Mouse (Mus musculus): ENCODE data around the gene Zfp2. TPM values are rescaled to one million over a fixed set of nuclear protein-coding genes. Genes with fewer than 3 reads are reported as not detected.

The Zfp2 gene
- polyA plus RNA-seq, 1 experiment from 2014 or later, result 3.3 TPM

- TF ChIP-seq CTCF (IDR thresholded peaks at IDR 0.05), result no peak
- no peak for TF ChIP-seq EP300 (IDR thresholded peaks at IDR 0.05)
- 10% methylated on average over 9 of the region's 10 CpGs for WGBS
- H3K4me2 ChIP-seq (replicated peaks; ENCODE audit: low read depth, low read length), result peak overlapping the region; percentile 75
- H3K4me1 ChIP-seq (ENCODE audit: insufficient read depth, low read depth, low read length), result no peaks in the 10 kb centered on the region
- H3K9ac ChIP-seq (replicated peaks; ENCODE audit: low read depth), result 0 out of 2 replicates have a peak overlapping the region, but pooled peaks have one; percentile 23
- no peaks in the 10 kb centered on the region for H3K9me3 ChIP-seq (ENCODE audit: low read length)
- H3K4me3 ChIP-seq (ENCODE audit: low read depth, low read length), result peak overlapping the region; percentile 37
- no peak overlapping the region for H3K27ac ChIP-seq (ENCODE audit: low read length)
- ATAC-seq, result peak; percentile 6; the same call in 1 of the 2 replicates
- no peaks in the 10 kb centered on the region for H3K27me3 ChIP-seq (replicated peaks; ENCODE audit: insufficient read depth, low read length)
- peak; percentile 13 for DNase-seq (ENCODE audit: low spot score)
- no peaks in the 10 kb centered on the region for H3K36me3 ChIP-seq (ENCODE audit: insufficient read depth, low read length)
These were observed 29.1 kb downstream of the Zfp2 start for GRCm38 (mm10) chr11:50886933-50887293.

DNA sequence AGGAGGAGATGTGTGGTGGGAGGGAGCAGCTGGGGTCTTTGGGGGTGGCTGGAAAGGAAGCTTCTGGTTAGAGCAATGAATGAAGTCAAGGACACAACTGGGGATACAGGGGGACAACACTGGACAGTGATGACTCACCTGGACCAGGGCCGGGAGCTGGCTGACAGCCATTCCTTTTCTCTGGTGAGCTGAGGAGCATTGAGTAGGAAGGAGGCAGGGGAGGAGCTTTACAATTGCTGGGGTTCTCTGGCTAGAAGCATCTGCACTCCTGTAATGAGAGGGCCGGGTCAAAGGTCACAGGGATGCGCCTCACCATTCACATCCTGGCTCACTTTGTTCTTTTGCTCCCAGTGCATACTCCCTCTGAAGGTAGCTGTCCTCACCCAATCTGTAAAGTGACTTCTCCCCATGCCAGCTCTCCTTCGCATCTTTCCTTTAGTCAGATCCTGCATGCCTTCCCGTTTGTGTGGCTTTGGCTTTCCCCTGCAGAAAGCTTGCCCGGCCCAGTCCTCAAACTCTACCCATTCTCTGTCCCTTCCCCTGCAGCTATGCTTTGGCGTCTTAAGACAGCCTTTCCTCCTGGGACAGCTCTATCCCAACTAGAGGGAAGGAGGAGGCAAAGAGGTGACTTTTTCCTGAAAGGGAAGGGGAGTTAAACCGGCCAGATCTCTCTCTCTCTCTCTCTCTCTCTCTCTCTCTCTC, 29.6 kb downstream of the Zfp2 start:
- H3K36me3 ChIP-seq (ENCODE audit: insufficient read depth, low read length), result no peaks in the 10 kb centered on the region
- no peak overlapping the region for H3K9ac ChIP-seq (replicated peaks; ENCODE audit: low read depth)
- H3K27me3 ChIP-seq (replicated peaks; ENCODE audit: insufficient read depth, low read length), result no peaks in the 10 kb centered on the region
- no peaks in the 10 kb centered on the region for H3K4me1 ChIP-seq (ENCODE audit: insufficient read depth, low read depth, low read length)
- ATAC-seq (no peak), DNase-seq (ENCODE audit: low spot score) (peak; percentile 4)
- H3K4me2 ChIP-seq (replicated peaks; ENCODE audit: low read depth, low read length), result peak overlapping the region; percentile 75
- H3K4me3 ChIP-seq (ENCODE audit: low read depth, low read length), result peak overlapping the region; percentile 37; the same call in 1 of the 2 replicates
- H3K9me3 ChIP-seq (ENCODE audit: low read length), result no peaks in the 10 kb centered on the region
- WGBS, result 40% methylated on average over 8 of the region's 8 CpGs
- TF ChIP-seq CTCF (IDR thresholded peaks at IDR 0.05), result no peak
- TF ChIP-seq EP300 (IDR thresholded peaks at IDR 0.05), result no peak
- no peak overlapping the region for H3K27ac ChIP-seq (ENCODE audit: low read length)

DNA sequence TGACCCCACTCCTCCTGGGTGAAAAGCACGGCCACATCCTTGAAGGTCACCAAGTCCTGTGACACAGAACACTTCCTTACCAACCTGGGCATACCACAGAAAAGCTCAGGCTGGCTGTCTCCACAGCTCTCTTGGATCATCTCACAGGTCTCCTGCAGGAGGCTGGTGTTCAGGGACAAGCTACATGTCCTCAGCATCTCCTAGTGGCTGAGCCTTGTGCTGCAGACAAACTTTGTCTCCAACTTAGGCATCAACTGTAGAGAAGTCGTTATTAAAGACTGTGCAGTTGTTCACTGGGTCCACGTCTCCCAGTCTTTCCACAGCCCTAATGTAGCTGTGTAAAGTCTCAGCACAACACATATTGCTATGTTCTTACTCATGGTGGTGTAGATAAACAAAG, 32.2 kb downstream of the Zfp2 start:
- Histone ChIP-seq H3K9ac (replicated peaks; ENCODE audit: low read depth) (no peak overlapping the region), H3K4me2 (replicated peaks; ENCODE audit: low read depth, low read length) (no peak overlapping the region), H3K9me3 (ENCODE audit: low read length) (no peaks in the 10 kb centered on the region), H3K4me1 (ENCODE audit: insufficient read depth, low read depth, low read length) (no peaks in the 10 kb centered on the region), H3K36me3 (ENCODE audit: insufficient read depth, low read length) (no peaks in the 10 kb centered on the region), H3K4me3 (ENCODE audit: low read depth, low read length) (no peak overlapping the region), H3K27ac (ENCODE audit: low read length) (no peak overlapping the region), H3K27me3 (replicated peaks; ENCODE audit: insufficient read depth, low read length) (no peaks in the 10 kb centered on the region)
- DNase-seq (ENCODE audit: low spot score) (no peak), ATAC-seq (no peak)
- TF ChIP-seq CTCF (IDR thresholded peaks at IDR 0.05), result no peak
- 81% methylated on average over 3 of the region's 3 CpGs for WGBS

GRCm38 (mm10) chr11:50878641-50879040, 37.3 kb downstream of the Zfp2 start:
- H3K4me3 ChIP-seq (ENCODE audit: low read depth, low read length), result no peak overlapping the region
- no peaks in the 10 kb centered on the region for H3K9me3 ChIP-seq (ENCODE audit: low read length)
- no peak overlapping the region for H3K9ac ChIP-seq (replicated peaks; ENCODE audit: low read depth)
- no peak for ATAC-seq
- no peak for DNase-seq (ENCODE audit: low spot score)
- WGBS, result 85% methylated on average over 3 of the region's 3 CpGs
- TF ChIP-seq CTCF (IDR thresholded peaks at IDR 0.05) (no peak), EP300 (IDR thresholded peaks at IDR 0.05) (no peak)
- H3K4me1 ChIP-seq (ENCODE audit: insufficient read depth, low read depth, low read length), result no peaks in the 10 kb centered on the region
- H3K27me3 ChIP-seq (replicated peaks; ENCODE audit: insufficient read depth, low read length), result no peaks in the 10 kb centered on the region
- no peak overlapping the region for H3K4me2 ChIP-seq (replicated peaks; ENCODE audit: low read depth, low read length)
- H3K36me3 ChIP-seq (ENCODE audit: insufficient read depth, low read length), result peaks cover 4% of the 10 kb centered on the region; the same call in 1 of the 2 replicates
- H3K27ac ChIP-seq (ENCODE audit: low read length), result no peak overlapping the region

GRCm38 (mm10) chr11:50850989-50851601, 64.9 kb downstream of the Zfp2 start:
- H3K4me3 ChIP-seq (ENCODE audit: low read depth, low read length), result peak overlapping the region; percentile 31
- no peaks in the 10 kb centered on the region for H3K9me3 ChIP-seq (ENCODE audit: low read length)
- ATAC-seq (no peak), DNase-seq (ENCODE audit: low spot score) (no peak)
- no peak overlapping the region for H3K9ac ChIP-seq (replicated peaks; ENCODE audit: low read depth)
- TF ChIP-seq EP300 (IDR thresholded peaks at IDR 0.05) (no peak), CTCF (IDR thresholded peaks at IDR 0.05) (no peak)
- peak overlapping the region; percentile 57 for H3K4me2 ChIP-seq (replicated peaks; ENCODE audit: low read depth, low read length)
- H3K27me3 ChIP-seq (replicated peaks; ENCODE audit: insufficient read depth, low read length), result peaks cover 28% of the 10 kb centered on the region
- H3K36me3 ChIP-seq (ENCODE audit: insufficient read depth, low read length), result no peaks in the 10 kb centered on the region
- WGBS, result under 1% methylated on average over 60 of the region's 72 CpGs
- H3K4me1 ChIP-seq (ENCODE audit: insufficient read depth, low read depth, low read length), result peaks cover 5% of the 10 kb centered on the region
- no peak overlapping the region for H3K27ac ChIP-seq (ENCODE audit: low read length)

GRCm38 (mm10) chr11:50850177-50850735, 65.7 kb downstream of the Zfp2 start, which contains the start of gene Grm6:
Gene Grm6 (plus strand): TSS chr11:50850685.
- Histone ChIP-seq H3K27me3 (replicated peaks; ENCODE audit: insufficient read depth, low read length) (peaks cover 28% of the 10 kb centered on the region), H3K4me2 (replicated peaks; ENCODE audit: low read depth, low read length) (peak within 1 kb of the TSS; percentile 57), H3K36me3 (ENCODE audit: insufficient read depth, low read length) (no peaks in the 10 kb centered on the region), H3K4me3 (ENCODE audit: low read depth, low read length) (peak within 1 kb of the TSS; percentile 31), H3K9me3 (ENCODE audit: low read length) (no peaks in the 10 kb centered on the region), H3K27ac (ENCODE audit: low read length) (no peak within 1 kb of the TSS), H3K4me1 (ENCODE audit: insufficient read depth, low read depth, low read length) (peaks cover 5% of the 10 kb centered on the region), H3K9ac (replicated peaks; ENCODE audit: low read depth) (no peak within 1 kb of the TSS)
- WGBS, result under 1% methylated on average over 11 of the region's 11 CpGs
- DNase-seq (ENCODE audit: low spot score) (no peak), ATAC-seq (no peak)
- TF ChIP-seq CTCF (IDR thresholded peaks at IDR 0.05), result no peak
- TF ChIP-seq EP300 (IDR thresholded peaks at IDR 0.05), result no peak
